Mouse (Mus musculus) liver, adult 2 months (tissue): ENCODE measurements around the gene Noxa1.

Experiments
- CTCF ChIP-seq: fragments of 200-500 bp; IDR thresholded peaks from 2 replicates; pipeline ENCODE4 v1.5.1; 2011; ENCODE audit warnings: low read depth, low read length, control low read depth
- POLR2A ChIP-seq: fragments of 200-500 bp; IDR thresholded peaks from 2 replicates; pipeline ENCODE4 v1.6.1; 2011; ENCODE audit warnings: low read length, control low read depth; ENCODE audit not compliant: insufficient read depth; ENCODE audit errors: extremely low read depth

GRCm38 (mm10) chr2:25120963-25121362, 26.0 kb upstream of the Noxa1 start:
- TF ChIP-seq CTCF (no peak), POLR2A (no peak)
